Mouse (Mus musculus): ENCODE measurements around the gene Zmynd19.

The Zmynd19 gene

DNA sequence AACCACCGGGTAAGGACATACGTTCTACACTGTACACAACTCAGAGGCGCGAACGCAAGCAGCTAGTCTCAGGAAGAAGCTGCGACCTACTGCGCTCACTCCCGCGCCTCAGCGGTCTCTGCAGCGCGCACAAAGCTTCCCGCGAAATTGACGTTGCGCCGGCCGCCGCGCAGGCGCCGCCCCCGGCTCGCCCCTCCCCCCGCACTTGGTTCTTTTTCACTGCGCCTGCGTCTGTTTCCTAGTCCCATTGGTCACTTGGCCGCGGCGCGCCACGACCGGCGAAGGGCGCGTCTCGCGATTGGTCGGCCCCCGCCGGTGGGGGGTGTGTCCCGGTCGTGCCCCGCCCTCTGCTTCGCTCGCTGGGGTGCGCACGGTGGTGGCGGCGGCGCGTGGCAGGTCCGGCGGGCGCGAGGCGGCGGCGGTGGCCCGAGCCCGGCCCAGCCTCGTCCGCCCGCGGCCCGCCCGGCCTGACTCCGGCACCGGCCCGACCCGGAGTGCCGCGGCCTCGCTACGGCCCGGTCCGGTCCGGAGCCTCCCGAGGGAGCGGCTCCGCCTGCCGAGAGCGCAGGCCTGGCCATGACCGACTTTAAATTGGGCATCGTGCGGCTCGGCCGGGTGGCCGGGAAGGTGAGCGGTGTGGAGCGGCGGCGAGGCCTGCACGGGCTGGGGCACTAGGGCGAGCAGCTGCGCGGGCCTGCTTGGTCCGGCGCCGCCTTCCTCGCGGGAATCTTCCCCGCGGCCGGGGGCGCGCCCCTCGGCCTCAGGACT lies at the start of gene Zmynd19:
Zmynd19 (plus strand) TSS at position 372 of the 768 bp plus-strand sequence.
- ATAC-seq (ENCODE audit: insufficient number of reproducible peaks, low FRiP score, low TSS enrichment): peak; percentile 97

DNA sequence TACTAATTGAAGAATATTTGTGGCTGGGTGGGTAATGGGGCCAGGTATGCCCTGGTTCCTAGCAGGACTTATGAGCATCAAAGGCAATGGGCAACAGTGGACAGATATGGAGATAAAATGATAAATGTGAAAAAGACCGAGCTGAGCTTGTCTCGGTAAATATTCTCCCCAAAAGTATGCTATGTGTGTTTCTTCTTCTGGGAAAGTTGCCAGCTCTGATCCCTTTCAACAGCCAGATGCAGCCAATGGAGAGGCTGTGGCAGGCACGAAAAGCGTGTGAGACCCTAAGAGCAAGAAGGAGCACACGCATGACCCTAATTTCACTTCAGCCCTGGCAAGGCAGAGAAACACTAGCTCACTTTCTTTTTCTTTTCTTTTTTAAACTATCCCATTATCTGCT lies 48.5 kb upstream of the Zmynd19 start:
- ATAC-seq (ENCODE audit: insufficient number of reproducible peaks, low FRiP score, low TSS enrichment): no peak

DNA sequence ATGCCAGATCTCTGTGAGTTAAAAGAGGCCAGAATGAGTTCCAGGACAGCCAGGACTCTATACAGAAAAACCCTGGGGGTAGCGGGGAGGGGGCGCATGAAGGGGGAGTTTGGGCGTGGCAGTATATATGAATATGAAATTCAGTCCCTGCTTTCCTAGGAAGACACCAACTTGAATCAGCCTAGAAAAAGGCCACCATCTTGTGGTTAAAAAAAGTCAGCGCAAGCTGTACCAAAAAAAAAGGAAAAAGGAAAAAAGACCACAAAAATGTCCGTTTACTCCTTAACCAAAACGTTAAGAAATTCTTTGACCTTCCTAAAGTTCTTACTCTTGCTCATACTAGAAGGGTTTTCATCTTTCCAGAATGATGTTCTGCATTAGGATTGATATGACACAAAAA lies 46.6 kb upstream of the Zmynd19 start:
- no peak for ATAC-seq (ENCODE audit: insufficient number of reproducible peaks, low FRiP score, low TSS enrichment)

DNA sequence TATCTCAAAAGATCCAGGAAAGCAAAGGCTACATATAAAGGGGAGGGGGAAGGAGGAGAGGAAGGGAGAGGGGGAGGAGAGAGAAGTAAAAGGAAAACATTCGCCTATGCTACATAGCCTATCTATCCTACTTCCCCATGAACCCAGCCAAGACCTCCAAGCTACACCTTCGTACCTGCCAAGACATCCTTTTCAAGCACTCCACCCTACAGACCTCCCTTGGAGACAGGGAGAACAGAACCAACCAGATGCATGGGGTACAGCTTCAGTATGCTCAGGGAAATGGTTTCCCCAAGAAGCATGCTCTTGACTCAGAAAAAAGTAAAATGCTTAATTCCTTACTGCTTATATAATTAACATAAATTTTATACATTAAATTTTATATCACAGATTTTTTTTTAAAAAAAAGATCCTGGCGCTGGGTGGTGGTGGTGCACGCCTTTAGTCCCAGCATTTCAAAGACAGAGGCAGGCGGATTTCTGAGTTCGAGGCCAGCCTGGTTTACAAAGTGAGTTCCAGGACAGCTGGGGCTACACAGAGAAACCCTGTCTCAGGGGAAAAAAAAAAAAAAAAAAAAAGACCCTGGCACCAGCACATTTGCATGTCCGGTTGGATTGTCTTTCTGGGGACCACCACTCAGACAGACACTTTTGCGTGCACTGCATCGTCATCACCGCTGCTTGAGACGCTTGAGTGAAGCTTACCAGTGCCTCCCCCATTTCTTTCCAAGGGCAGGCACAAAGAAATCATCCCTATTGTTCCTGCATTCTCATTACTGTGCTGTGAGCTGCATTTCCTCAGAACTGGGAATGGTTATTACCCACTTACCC lies 44.6 kb upstream of the Zmynd19 start:
- no peak for ATAC-seq (ENCODE audit: insufficient number of reproducible peaks, low FRiP score, low TSS enrichment)

DNA sequence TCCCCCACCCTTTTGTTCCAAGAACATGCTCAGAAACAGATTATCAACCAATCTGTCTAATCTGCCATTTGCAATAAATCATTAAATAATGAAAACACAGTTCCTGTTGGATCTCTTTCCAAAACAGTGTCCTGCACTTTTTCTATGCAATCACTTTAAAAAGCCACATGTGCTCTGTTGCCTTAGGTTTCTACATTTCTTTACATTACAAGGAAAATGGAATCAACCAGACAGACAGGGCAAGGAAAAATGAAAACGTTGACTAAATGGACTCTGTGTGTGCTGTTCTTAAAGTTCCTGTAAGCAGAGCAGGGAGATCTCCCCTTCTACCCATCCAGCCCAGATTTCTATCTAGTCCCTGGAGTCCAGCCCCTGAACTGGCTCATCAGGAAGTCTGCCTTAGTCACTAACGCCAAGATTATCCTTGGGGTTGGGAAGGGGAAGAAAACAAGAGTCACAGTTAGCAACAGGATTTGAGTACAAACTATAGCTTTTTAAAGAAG lies 43.9 kb upstream of the Zmynd19 start:
- no peak for ATAC-seq (ENCODE audit: insufficient number of reproducible peaks, low FRiP score, low TSS enrichment)

DNA sequence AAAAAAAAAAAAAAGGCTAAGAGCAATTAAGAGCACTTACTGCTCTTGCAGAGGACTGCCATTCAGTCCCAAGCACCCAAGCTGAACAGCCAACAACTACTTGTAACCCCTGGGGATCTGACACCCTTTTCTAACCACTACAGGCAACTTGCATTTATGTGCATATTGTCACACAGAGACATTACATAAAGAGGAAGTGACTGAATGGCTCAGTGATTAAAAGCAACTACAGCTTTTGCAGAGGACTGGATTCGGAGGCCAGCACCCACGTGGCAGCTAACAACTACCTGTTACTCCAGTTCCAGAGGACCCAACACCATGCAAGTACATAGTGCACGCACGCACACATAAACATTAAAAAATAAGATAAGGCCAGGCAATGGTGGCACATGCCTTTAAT lies 39.1 kb upstream of the Zmynd19 start:
- no peak for ATAC-seq (ENCODE audit: insufficient number of reproducible peaks, low FRiP score, low TSS enrichment)

DNA sequence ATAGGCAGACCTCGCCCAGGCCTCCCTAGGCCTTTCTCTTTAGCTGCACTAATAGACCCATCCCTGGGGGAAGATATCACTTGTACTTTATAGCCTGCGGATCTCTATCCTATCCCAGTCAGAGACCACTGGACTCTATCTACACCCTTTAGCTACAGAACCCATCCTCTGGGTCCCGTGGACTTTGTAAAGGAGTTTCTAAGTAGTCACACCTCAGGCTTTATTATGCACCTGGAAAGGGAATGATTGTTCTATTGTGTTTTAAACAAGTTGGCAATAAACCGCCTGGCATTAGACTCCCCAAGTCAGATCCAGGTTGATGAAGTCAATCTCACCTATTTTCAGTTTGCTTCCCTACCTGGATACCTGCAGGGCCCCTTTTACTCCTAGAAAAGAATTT lies 37.4 kb upstream of the Zmynd19 start:
- ATAC-seq (ENCODE audit: insufficient number of reproducible peaks, low FRiP score, low TSS enrichment): no peak

DNA sequence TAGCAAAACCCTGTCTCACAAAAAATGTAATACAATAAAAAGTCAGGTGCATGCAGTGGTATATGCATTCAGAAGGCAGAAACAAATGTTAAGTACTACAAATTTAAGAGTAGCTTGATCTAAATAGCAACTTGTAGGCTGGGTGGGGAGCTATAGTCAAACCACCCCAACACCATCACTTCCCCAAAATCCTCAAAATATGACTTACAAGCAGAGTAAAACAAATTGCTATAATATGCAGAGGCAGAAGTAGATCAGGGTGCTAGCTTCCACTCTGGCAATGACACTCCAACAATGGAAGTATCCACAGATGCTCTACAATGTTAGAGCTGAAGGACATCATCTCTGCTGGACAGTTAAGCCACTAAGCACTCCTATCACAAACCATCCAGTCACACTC lies 37.0 kb upstream of the Zmynd19 start:
- ATAC-seq (ENCODE audit: insufficient number of reproducible peaks, low FRiP score, low TSS enrichment): no peak

DNA sequence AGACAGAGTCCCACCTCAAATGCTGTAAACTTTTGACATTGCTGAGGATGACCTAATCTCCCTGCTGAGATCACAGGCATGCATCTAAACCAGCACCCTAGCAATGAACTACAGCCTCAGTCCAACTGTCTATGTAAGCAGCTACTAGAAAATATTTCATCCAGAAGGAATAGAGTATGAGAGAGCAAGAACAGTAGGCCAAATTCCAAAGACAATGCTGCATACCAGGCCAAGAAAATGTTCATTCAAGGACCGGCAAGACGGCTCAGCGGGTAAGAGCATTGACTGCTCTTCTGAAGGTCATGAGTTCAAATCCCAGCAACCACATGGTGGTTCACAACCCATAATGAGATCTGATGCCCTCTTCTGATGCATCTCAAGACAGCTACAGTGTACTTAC lies 34.8 kb upstream of the Zmynd19 start:
- no peak for ATAC-seq (ENCODE audit: insufficient number of reproducible peaks, low FRiP score, low TSS enrichment)

DNA sequence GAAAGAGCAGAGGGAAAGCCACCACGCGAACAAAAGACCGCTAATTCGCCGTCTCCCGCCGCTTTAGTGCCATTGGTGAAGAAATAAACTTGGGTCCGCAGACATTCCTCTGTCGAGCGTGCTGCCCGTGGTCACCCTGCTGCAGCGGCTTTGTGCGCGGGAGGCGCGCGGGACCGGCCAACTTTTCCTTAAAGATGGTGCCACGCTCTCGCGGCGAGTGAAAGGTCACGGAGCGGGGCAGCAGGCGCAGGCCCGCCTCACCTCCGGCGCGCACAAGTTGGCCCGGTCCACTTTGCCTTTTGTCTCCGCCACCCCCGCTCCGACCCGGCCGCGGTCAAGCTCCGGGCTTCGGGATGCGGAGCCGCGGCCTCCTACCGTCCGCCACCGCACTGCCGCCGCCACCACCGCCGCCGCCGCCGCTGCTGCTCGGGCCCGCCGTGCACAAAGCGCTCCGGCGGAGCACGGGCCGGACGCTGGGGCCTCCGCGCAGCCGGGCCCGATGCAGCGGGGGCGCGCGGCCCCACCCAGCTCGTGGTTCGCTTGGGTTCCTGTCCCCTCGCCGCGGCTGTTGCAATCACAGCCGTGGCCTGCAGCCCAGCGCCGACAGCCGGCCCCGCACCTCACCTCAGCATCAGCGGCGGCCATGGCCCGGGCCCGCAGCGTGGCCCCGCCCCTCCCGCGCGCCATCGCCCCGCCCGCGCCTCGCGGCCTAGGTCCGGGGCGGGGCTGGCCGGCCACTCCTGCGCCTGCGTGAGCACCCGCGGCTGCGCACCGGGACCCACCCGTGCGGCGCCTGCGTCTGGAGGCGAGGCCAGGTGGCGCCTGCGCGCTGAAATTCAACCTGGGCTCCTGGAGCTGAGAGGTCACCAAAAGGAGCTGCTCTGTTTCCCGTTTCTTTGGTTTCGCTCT lies 30.4 kb upstream of the Zmynd19 start, which contains the start of gene Ehmt1:
Ehmt1 (minus strand) TSS at position 685 of the 909 bp plus-strand sequence.
- ATAC-seq (ENCODE audit: insufficient number of reproducible peaks, low FRiP score, low TSS enrichment): peak; percentile 96

DNA sequence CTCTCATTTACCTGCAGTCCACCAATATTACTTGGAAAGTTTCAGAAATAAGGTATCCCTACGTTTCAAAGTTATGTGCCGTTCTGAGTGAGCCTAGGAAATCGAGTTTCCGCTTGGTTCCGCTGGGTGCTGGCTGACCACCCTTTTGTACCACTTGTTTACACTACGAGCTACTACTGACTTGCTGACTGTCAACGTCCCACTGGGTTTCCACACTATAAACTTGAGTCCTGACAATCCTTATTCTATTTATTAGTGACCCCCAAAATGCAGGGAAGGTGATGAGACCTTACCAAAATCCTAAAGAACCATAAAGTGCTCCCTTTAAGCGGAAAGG lies 29.8 kb upstream of the Zmynd19 start:
- no peak for ATAC-seq (ENCODE audit: insufficient number of reproducible peaks, low FRiP score, low TSS enrichment)

DNA sequence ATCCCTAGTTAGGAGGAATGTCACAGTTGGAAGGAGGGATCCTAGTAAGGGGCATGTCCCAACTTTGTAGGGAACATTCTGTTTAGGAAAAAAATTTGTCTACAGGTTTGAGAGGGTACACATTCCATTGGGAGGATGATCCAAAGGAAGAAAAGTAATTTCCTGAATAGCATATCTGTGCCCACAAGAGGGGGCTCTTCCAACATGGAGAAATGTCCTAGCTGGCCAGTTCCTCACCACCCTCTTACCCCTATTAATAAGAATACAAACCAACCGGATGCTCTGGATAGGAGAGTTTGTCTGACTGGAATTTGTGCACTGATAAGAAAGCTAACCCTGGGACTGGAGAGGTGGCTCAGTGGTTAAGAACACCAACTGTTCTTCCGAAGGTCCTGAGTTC lies 26.0 kb upstream of the Zmynd19 start:
- no peak for ATAC-seq (ENCODE audit: insufficient number of reproducible peaks, low FRiP score, low TSS enrichment)

DNA sequence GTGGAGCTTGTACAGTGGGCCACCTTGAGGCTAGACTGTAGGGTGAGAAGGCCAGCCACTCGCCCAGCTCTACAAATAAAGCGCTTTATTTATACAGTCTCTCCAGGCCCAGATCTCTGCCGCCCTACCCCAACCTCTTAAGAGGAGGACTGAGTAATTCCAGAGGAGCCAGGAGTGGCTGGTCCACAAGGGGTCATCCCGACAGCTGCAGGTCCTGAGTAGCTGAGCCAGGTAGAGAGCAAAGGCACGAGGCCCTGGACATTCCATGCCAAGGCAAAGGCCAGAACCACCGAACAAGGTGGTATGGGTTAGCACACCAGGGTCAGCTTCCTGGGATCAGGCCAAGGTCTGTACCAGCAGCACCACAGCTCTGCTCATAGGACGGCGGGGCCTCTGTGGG lies 24.3 kb upstream of the Zmynd19 start:
- ATAC-seq (ENCODE audit: insufficient number of reproducible peaks, low FRiP score, low TSS enrichment): no peak

DNA sequence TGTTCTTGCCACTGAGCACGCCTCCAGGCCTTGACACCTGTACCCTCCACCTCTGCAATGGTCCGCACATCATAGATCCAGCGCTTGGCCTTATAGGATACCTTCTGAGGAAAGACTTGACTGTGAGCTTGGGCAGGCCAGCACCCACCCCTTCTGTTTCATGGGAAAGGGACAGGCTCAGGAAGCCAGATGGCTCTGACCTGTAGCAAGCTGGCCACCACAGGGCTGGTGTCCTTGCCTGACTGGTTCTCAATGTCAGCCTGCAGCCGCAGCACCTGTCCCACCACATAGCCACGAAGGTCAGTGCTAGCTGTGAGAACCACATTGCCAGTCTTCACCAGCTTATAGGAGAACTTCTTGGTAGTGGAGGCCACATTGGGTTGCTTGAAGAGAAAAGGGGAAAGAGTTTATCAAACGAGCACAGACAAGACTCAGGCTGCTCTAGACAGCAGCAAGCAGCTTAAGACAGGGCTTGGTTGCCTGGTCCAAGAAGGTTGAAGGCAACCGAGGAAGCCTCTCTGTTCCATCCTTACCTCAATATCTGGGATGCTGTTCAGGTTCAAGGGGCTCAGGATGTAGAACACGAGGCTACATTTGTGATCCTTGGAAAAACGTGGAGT lies 23.1 kb upstream of the Zmynd19 start:
- no peak for ATAC-seq (ENCODE audit: insufficient number of reproducible peaks, low FRiP score, low TSS enrichment)

DNA sequence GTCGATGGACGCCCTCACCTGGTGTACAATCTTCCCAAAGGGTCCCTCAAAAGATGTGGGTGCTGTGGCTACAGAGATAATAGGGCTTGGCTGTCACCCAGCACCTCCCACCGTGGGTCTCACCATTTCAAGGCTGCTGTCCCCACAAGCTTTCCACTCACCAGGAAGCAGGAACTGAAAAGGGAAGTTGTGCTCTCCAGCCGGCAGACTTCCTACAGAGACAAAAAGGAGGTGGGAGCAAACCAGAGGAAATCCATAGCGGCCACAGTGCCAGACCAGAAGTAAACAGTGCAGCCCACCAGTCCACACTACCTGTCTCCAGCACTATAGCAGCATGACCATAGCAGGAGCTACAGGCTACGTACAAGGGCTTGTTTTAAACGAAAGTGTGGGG lies 22.6 kb upstream of the Zmynd19 start:
- ATAC-seq (ENCODE audit: insufficient number of reproducible peaks, low FRiP score, low TSS enrichment): no peak

DNA sequence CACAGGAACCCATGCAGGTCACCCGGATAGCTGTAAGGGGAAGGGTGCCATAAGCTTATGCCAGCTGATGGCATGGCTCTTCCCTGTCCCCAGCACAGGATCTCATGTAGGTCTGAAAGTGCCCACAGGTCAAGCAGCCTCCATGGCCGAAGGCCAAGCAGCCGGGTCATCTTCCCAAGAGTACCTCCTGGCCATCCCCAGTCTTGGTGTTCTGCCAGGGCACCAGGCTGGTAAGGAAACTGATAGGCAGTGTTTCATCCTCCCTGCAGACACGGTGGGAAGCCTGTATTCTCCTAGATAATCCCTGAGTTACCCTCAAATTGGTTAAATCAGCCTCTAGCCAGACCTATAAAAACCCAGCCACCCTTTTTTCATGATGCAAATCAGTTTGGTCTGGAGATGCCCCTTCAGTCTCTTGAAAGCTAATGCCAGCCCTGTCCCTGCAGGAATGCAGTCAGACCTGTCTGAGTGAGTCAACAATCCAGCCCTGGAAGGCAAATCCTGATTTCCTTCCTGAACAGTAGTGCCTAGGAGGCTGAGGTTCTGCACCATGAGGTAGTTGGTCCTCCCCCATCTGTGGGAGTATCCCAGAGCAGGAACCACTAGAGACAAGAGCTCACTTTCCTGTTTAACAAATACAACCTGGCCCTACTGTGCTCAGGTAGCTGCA lies 21.6 kb upstream of the Zmynd19 start:
- no peak for ATAC-seq (ENCODE audit: insufficient number of reproducible peaks, low FRiP score, low TSS enrichment)

DNA sequence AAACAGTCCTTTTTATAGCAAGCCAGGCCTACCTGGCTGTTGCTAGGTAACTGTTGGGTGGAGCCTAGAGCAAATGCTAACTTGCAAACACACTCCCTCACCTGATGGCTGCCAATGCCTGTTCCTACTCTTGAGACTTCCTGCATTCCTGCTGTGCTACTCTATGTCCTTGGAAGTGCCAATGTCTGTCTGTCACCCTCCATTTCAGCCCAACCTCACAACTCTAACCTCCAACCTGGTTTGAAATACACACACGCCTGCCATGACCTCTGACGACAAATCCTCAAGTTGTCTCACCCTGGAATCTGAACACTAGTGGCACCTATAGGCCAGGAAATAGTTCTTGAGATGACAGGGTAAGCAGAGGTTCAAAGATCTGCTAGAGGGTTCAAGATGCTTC lies 20.5 kb upstream of the Zmynd19 start:
- no peak for ATAC-seq (ENCODE audit: insufficient number of reproducible peaks, low FRiP score, low TSS enrichment)

DNA sequence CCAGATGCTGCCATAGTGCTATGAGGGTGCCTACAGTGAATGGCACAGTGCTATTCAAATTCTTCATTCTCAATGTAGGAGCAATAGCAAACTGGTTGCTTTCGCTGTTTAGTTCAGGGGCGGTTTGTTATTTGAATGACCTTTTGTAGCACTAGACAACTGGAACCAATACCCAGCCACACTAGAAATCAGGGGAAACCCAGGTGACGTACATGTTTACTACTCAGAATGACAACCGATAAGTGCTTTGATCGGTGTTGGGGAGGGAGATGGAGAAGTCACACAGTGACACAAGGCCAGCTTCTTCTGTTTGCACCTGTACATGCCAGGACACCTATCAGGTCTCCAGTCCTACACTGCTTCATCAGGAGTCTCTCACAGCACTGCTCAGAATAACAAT lies 20.0 kb upstream of the Zmynd19 start:
- ATAC-seq (ENCODE audit: insufficient number of reproducible peaks, low FRiP score, low TSS enrichment): no peak

DNA sequence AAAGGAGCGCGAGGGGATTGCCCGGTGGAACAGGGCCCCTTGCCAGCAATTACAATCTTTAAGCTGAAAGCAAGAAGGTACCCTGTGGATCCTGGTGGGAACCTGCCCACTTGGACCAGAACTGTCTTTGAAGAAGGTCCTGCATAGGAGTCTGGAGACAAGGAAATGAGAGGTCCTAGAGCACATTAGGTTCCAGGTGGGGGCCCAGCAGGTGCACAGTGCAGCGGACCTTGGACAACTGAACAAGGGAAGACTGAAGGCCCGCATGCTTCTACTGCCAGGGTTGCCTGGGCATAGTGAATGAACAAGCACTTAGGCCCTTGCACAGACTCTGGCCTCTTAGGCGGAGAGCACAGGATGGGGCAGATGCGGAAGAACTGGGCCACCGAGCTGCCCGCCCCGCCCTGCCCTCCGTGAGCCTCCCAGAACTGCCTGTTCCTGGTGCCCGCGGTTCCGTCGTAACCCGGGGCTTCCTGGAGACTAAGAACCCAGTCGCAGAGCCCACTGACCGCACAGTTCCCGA lies 15.1 kb upstream of the Zmynd19 start:
- peak; percentile 58 for ATAC-seq (ENCODE audit: insufficient number of reproducible peaks, low FRiP score, low TSS enrichment)

All from cerebellum, adult (tissue).